Mouse (Mus musculus): ENCODE results near the gene Slc35d2.
"Not testable (repeated sequence)": the region's sequence is repeated elsewhere in the genome, so short reads cannot be mapped to it uniquely, and the experiment has no call there.

The Slc35d2 gene

GRCm38 (mm10) chr13:64108381-64108850 is 20.8 kb downstream of the Slc35d2 start:
- DNase-seq, result peak; percentile 58

GRCm38 (mm10) chr13:64107535-64107934 is 21.6 kb downstream of the Slc35d2 start:
- DNase-seq, result peak; percentile 75

GRCm38 (mm10) chr13:64107105-64107504 is 22.1 kb downstream of the Slc35d2 start:
- DNase-seq, result no peak

GRCm38 (mm10) chr13:64105690-64106089 is 23.5 kb downstream of the Slc35d2 start:
- no peak for DNase-seq

- peak; percentile 66 for DNase-seq
Measured at GRCm38 (mm10) chr13:64100186-64100585, 29.0 kb downstream of the Slc35d2 start.

- DNase-seq, result peak; percentile 55
Measured at GRCm38 (mm10) chr13:64098992-64099391, 30.2 kb downstream of the Slc35d2 start.

- peak; percentile 79 for DNase-seq
Measured at GRCm38 (mm10) chr13:64093341-64093740, 35.8 kb downstream of the Slc35d2 start.

GRCm38 (mm10) chr13:64092752-64093151 is 36.4 kb downstream of the Slc35d2 start:
- no peak for DNase-seq

GRCm38 (mm10) chr13:64092141-64092540 is 37.0 kb downstream of the Slc35d2 start:
- no peak for DNase-seq

GRCm38 (mm10) chr13:64091006-64091405 is 38.2 kb downstream of the Slc35d2 start:
- DNase-seq, result no peak

- DNase-seq, result no peak
Measured at GRCm38 (mm10) chr13:64090278-64090677, 38.9 kb downstream of the Slc35d2 start.

GRCm38 (mm10) chr13:64089130-64089529 is 40.0 kb downstream of the Slc35d2 start, which contains the start of gene Hsd17b3:
Gene Hsd17b3, minus strand, starts transcription at chr13:64089230.
- DNase-seq, result no peak

GRCm38 (mm10) chr13:64088057-64088456 is 41.1 kb downstream of the Slc35d2 start:
- DNase-seq, result no peak

- no peak for DNase-seq
Measured at GRCm38 (mm10) chr13:64086036-64086435, 43.1 kb downstream of the Slc35d2 start.

GRCm38 (mm10) chr13:64083331-64083730 is 45.8 kb downstream of the Slc35d2 start:
- DNase-seq, result no peak

- peak; percentile 49 for DNase-seq
Measured at GRCm38 (mm10) chr13:64081012-64081919, 47.9 kb downstream of the Slc35d2 start.

- DNase-seq, result no peak
Measured at GRCm38 (mm10) chr13:64077591-64077990, 51.6 kb downstream of the Slc35d2 start.

GRCm38 (mm10) chr13:64076074-64076473 is 53.1 kb downstream of the Slc35d2 start:
- no peak for DNase-seq

GRCm38 (mm10) chr13:64066653-64067052 is 62.5 kb downstream of the Slc35d2 start:
- no peak for DNase-seq

GRCm38 (mm10) chr13:64064276-64064675 is 64.9 kb downstream of the Slc35d2 start:
- no peak for DNase-seq

GRCm38 (mm10) chr13:64060935-64061506 is 68.1 kb downstream of the Slc35d2 start:
- DNase-seq, result no peak

GRCm38 (mm10) chr13:64053959-64054358 is 75.2 kb downstream of the Slc35d2 start:
- no peak for DNase-seq

GRCm38 (mm10) chr13:64052281-64052680 is 76.9 kb downstream of the Slc35d2 start:
- DNase-seq, result not testable (repeated sequence)

GRCm38 (mm10) chr13:64050895-64051294 is 78.3 kb downstream of the Slc35d2 start:
- peak; percentile 45 for DNase-seq

Measured in embryo, embryonic 11 days (tissue).